Mouse (Mus musculus) intestine, embryonic 14.5 days (tissue): ENCODE data around the gene Rprd1b. TPM values are rescaled to one million over a fixed set of nuclear protein-coding genes. Genes with fewer than 3 reads are reported as not detected.

Experiments used
- polyA plus RNA-seq: library from polyadenylated mRNA; unstranded; fragments of >200 nt; fragmentation: Nextera tagmentation; extraction: Ambion mirVana; gene quantifications from 2 replicates; pipeline ENCODE4 v1.2.1, GENCODE M21; 2014

Rprd1b gene
- polyA plus RNA-seq, 1 experiment from 2014 or later, result 44.6 TPM

Other genes with a start within 250 kb of the Rprd1b start
- gene Vstm2l, start 113.8 kb upstream of the Rprd1b start, polyA plus RNA-seq, result 0.47 and 0.73 TPM in 2 replicates
- 24.4 and 25.5 TPM in 2 replicates for gene Tti1, start 64 bp upstream of the Rprd1b start, polyA plus RNA-seq
- 54.4 and 59.7 TPM in 2 replicates for gene Tgm2, start 117.9 kb downstream of the Rprd1b start, polyA plus RNA-seq
- gene D630003M21Rik, start 200.7 kb downstream of the Rprd1b start, polyA plus RNA-seq, result 1.5 and 1.8 TPM in 2 replicates
- not detected in 2 replicates for gene Bpi, start 229.6 kb downstream of the Rprd1b start, polyA plus RNA-seq